Mouse (Mus musculus) brain, embryonic 14.5 days (tissue): ENCODE data around the gene Trp73.

Experiments used
- CTCF ChIP-seq: fragments of 200-500 bp; IDR thresholded peaks from 2 replicates; pipeline ENCODE4 v1.5.1; 2012; ENCODE audit warnings: inconsistent platforms, mild to moderate bottlenecking, moderate library complexity, borderline replicate concordance; ENCODE audit not compliant: insufficient read depth, insufficient read length; ENCODE audit errors: extremely low read depth
- POLR2A ChIP-seq: fragments of 200-500 bp; IDR thresholded peaks from 2 replicates; pipeline ENCODE4 v1.6.1; 2012; ENCODE audit warnings: mild to moderate bottlenecking, inconsistent platforms, borderline replicate concordance; ENCODE audit not compliant: poor library complexity, insufficient read depth, insufficient read length, severe bottlenecking; ENCODE audit errors: extremely low read depth

DNA sequence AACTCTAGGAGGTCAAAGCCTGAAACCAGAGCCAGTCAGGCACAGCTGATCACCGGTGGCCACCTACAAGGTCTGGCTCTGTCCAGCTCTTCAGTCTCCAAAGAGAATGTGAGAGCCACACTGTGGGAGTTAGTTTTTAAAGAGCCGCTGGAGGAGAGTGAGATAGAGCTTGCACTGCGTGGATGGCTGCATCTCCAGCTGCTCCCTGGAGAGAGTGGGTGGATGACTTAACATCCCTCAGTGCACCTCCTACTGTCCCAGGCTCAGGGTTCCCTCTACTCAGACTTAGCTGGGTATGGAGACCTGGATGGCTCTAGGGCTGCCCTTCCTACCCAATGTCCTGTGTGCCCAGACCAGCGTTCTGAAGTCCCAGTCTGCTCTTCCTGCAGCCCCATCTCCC lies 59.8 kb downstream of the Trp73 start:
- TF ChIP-seq CTCF (no peak), POLR2A (no peak)
